Mouse (Mus musculus) E14TG2a.4 (cell line): ENCODE measurements around the gene Gm49318.

Experiments used
- CTCF ChIP-seq: conservative IDR thresholded peaks from 2 replicates; pipeline ENCODE4 v1.5.1; 2014; ENCODE audit warnings: low read length
- NANOG ChIP-seq: IDR thresholded peaks from 2 replicates; pipeline ENCODE4 v1.6.1; 2014; ENCODE audit warnings: borderline replicate concordance, low read length, mixed read lengths

- TF ChIP-seq CTCF (no peak), NANOG (no peak)
Measured at GRCm38 (mm10) chr9:22000296-22000695, 70.8 kb downstream of the Gm49318 start.
